Mouse (Mus musculus): Measurements from ENCODE around the gene Vkorc1l1. TPM values are rescaled to one million over a fixed set of nuclear protein-coding genes. Genes with fewer than 3 reads are reported as not detected.
A peak's percentile ranks its signal among the peaks of the same experiment; 100 is the strongest.

Gene Vkorc1l1
- polyA plus RNA-seq, 1 experiment from 2014 or later: 13.3 TPM

- 0 out of 2 replicates have a peak, but pooled peaks cover 3% of the 10 kb centered on the region for H3K27me3 ChIP-seq (ENCODE audit: control insufficient read depth, insufficient read depth, low read length)
- no peaks in the 10 kb centered on the region for H3K9me3 ChIP-seq (replicated peaks; ENCODE audit: control insufficient read depth, low read length)
- peak overlapping the region; percentile 77 for H3K4me3 ChIP-seq (ENCODE audit: low read length)
- peaks cover 3% of the 10 kb centered on the region; the same call in 1 of the 2 replicates for H3K4me1 ChIP-seq (ENCODE audit: control insufficient read depth, insufficient read depth, low read length)
- H3K36me3 ChIP-seq (ENCODE audit: control insufficient read depth, insufficient read depth): no peaks in the 10 kb centered on the region
- WGBS: 39% methylated on average over 12 of the region's 12 CpGs
- peak overlapping the region; percentile 92 for H3K4me2 ChIP-seq (ENCODE audit: low read depth, low read length)
- no peak for ATAC-seq (replicated peaks; ENCODE audit: extremely low read depth, insufficient read depth, low FRiP score)
- peak overlapping the region; percentile 40; the same call in 1 of the 2 replicates for H3K9ac ChIP-seq (ENCODE audit: low read length)
- H3K27ac ChIP-seq (ENCODE audit: low read length): no peak overlapping the region
These were observed 81.4 kb downstream of the Vkorc1l1 start for GRCm38 (mm10) chr5:130023067-130023766.

GRCm38 (mm10) chr5:130023767-130024539 is 82.2 kb downstream of the Vkorc1l1 start:
- Histone ChIP-seq H3K27ac (ENCODE audit: low read length) (peak overlapping the region; percentile 71), H3K4me1 (ENCODE audit: control insufficient read depth, insufficient read depth, low read length) (peaks cover 3% of the 10 kb centered on the region; the same call in 1 of the 2 replicates), H3K9me3 (replicated peaks; ENCODE audit: control insufficient read depth, low read length) (no peaks in the 10 kb centered on the region), H3K36me3 (ENCODE audit: control insufficient read depth, insufficient read depth) (no peaks in the 10 kb centered on the region), H3K27me3 (ENCODE audit: control insufficient read depth, insufficient read depth, low read length) (0 out of 2 replicates have a peak, but pooled peaks cover 3% of the 10 kb centered on the region), H3K4me3 (ENCODE audit: low read length) (peak overlapping the region; percentile 77), H3K4me2 (ENCODE audit: low read depth, low read length) (peak overlapping the region; percentile 92), H3K9ac (ENCODE audit: low read length) (peak overlapping the region; percentile 77)
- ATAC-seq (replicated peaks; ENCODE audit: extremely low read depth, insufficient read depth, low FRiP score): peak; percentile 89
- under 1% methylated on average over 32 of the region's 32 CpGs for WGBS

- Histone ChIP-seq H3K4me2 (ENCODE audit: low read depth, low read length) (no peak overlapping the region), H3K9ac (ENCODE audit: low read length) (no peak overlapping the region), H3K36me3 (ENCODE audit: control insufficient read depth, insufficient read depth) (no peaks in the 10 kb centered on the region), H3K4me1 (ENCODE audit: control insufficient read depth, insufficient read depth, low read length) (peaks cover 5% of the 10 kb centered on the region), H3K27me3 (ENCODE audit: control insufficient read depth, insufficient read depth, low read length) (0 out of 2 replicates have a peak, but pooled peaks cover 3% of the 10 kb centered on the region), H3K27ac (ENCODE audit: low read length) (no peak overlapping the region), H3K9me3 (replicated peaks; ENCODE audit: control insufficient read depth, low read length) (no peaks in the 10 kb centered on the region), H3K4me3 (ENCODE audit: low read length) (no peak overlapping the region)
- no peak for ATAC-seq (replicated peaks; ENCODE audit: extremely low read depth, insufficient read depth, low FRiP score)
- 71% methylated on average over 5 of the region's 5 CpGs for WGBS
These were observed 85.4 kb downstream of the Vkorc1l1 start for GRCm38 (mm10) chr5:130027134-130027533.

- H3K4me1 ChIP-seq (ENCODE audit: control insufficient read depth, insufficient read depth, low read length): peaks cover 5% of the 10 kb centered on the region
- no peak overlapping the region for H3K4me2 ChIP-seq (ENCODE audit: low read depth, low read length)
- no peak overlapping the region for H3K27ac ChIP-seq (ENCODE audit: low read length)
- 80% methylated on average over 7 of the region's 7 CpGs for WGBS
- ATAC-seq (replicated peaks; ENCODE audit: extremely low read depth, insufficient read depth, low FRiP score): no peak
- no peak overlapping the region for H3K9ac ChIP-seq (ENCODE audit: low read length)
- H3K9me3 ChIP-seq (replicated peaks; ENCODE audit: control insufficient read depth, low read length): no peaks in the 10 kb centered on the region
- H3K4me3 ChIP-seq (ENCODE audit: low read length): no peak overlapping the region
- 0 out of 2 replicates have a peak, but pooled peaks cover 3% of the 10 kb centered on the region for H3K27me3 ChIP-seq (ENCODE audit: control insufficient read depth, insufficient read depth, low read length)
- no peaks in the 10 kb centered on the region for H3K36me3 ChIP-seq (ENCODE audit: control insufficient read depth, insufficient read depth)
These were observed 85.9 kb downstream of the Vkorc1l1 start for GRCm38 (mm10) chr5:130027696-130028095.

GRCm38 (mm10) chr5:130029142-130029897 is 87.5 kb downstream of the Vkorc1l1 start, which contains the start of the genes Asl and Crcp:
Gene Asl, minus strand, starts transcription at chr5:130029247.
Gene Crcp, plus strand, starts transcription at chr5:130029290.
- Histone ChIP-seq H3K4me1 (ENCODE audit: control insufficient read depth, insufficient read depth, low read length) (peaks cover 3% of the 10 kb centered on the region), H3K27me3 (ENCODE audit: control insufficient read depth, insufficient read depth, low read length) (0 out of 2 replicates have a peak, but pooled peaks cover 3% of the 10 kb centered on the region), H3K9ac (ENCODE audit: low read length) (peak within 1 kb of the TSS; percentile 90), H3K36me3 (ENCODE audit: control insufficient read depth, insufficient read depth) (no peaks in the 10 kb centered on the region), H3K9me3 (replicated peaks; ENCODE audit: control insufficient read depth, low read length) (no peaks in the 10 kb centered on the region), H3K27ac (ENCODE audit: low read length) (peak within 1 kb of the TSS; percentile 94), H3K4me2 (ENCODE audit: low read depth, low read length) (peak within 1 kb of the TSS; percentile 76), H3K4me3 (ENCODE audit: low read length) (peak within 1 kb of the TSS; percentile 89)
- peak; percentile 84 for ATAC-seq (replicated peaks; ENCODE audit: extremely low read depth, insufficient read depth, low FRiP score)
- 1% methylated on average over 51 of the region's 51 CpGs for WGBS

GRCm38 (mm10) chr5:130031410-130032390 is 89.9 kb downstream of the Vkorc1l1 start:
- Histone ChIP-seq H3K9ac (ENCODE audit: low read length) (no peak overlapping the region), H3K36me3 (ENCODE audit: control insufficient read depth, insufficient read depth) (peaks cover 9% of the 10 kb centered on the region; the same call in 1 of the 2 replicates), H3K27me3 (ENCODE audit: control insufficient read depth, insufficient read depth, low read length) (0 out of 2 replicates have a peak, but pooled peaks cover 3% of the 10 kb centered on the region), H3K4me2 (ENCODE audit: low read depth, low read length) (no peak overlapping the region), H3K4me3 (ENCODE audit: low read length) (no peak overlapping the region), H3K4me1 (ENCODE audit: control insufficient read depth, insufficient read depth, low read length) (peaks cover 3% of the 10 kb centered on the region; the same call in 1 of the 2 replicates), H3K27ac (ENCODE audit: low read length) (no peak overlapping the region), H3K9me3 (replicated peaks; ENCODE audit: control insufficient read depth, low read length) (no peaks in the 10 kb centered on the region)
- no peak for ATAC-seq (replicated peaks; ENCODE audit: extremely low read depth, insufficient read depth, low FRiP score)
- 92% methylated on average over 19 of the region's 19 CpGs for WGBS

GRCm38 (mm10) chr5:130033869-130034268 is 92.1 kb downstream of the Vkorc1l1 start:
- Histone ChIP-seq H3K36me3 (ENCODE audit: control insufficient read depth, insufficient read depth) (peaks cover 9% of the 10 kb centered on the region; the same call in 1 of the 2 replicates), H3K9me3 (replicated peaks; ENCODE audit: control insufficient read depth, low read length) (no peaks in the 10 kb centered on the region), H3K27ac (ENCODE audit: low read length) (no peak overlapping the region), H3K4me1 (ENCODE audit: control insufficient read depth, insufficient read depth, low read length) (peaks cover 6% of the 10 kb centered on the region; the same call in 1 of the 2 replicates), H3K9ac (ENCODE audit: low read length) (no peak overlapping the region), H3K4me2 (ENCODE audit: low read depth, low read length) (no peak overlapping the region), H3K4me3 (ENCODE audit: low read length) (no peak overlapping the region), H3K27me3 (ENCODE audit: control insufficient read depth, insufficient read depth, low read length) (no peaks in the 10 kb centered on the region)
- WGBS: 66% methylated on average over 2 of the region's 2 CpGs
- no peak for ATAC-seq (replicated peaks; ENCODE audit: extremely low read depth, insufficient read depth, low FRiP score)
